Mouse (Mus musculus): ENCODE data around the gene Mfap4.

The Mfap4 gene

DNA sequence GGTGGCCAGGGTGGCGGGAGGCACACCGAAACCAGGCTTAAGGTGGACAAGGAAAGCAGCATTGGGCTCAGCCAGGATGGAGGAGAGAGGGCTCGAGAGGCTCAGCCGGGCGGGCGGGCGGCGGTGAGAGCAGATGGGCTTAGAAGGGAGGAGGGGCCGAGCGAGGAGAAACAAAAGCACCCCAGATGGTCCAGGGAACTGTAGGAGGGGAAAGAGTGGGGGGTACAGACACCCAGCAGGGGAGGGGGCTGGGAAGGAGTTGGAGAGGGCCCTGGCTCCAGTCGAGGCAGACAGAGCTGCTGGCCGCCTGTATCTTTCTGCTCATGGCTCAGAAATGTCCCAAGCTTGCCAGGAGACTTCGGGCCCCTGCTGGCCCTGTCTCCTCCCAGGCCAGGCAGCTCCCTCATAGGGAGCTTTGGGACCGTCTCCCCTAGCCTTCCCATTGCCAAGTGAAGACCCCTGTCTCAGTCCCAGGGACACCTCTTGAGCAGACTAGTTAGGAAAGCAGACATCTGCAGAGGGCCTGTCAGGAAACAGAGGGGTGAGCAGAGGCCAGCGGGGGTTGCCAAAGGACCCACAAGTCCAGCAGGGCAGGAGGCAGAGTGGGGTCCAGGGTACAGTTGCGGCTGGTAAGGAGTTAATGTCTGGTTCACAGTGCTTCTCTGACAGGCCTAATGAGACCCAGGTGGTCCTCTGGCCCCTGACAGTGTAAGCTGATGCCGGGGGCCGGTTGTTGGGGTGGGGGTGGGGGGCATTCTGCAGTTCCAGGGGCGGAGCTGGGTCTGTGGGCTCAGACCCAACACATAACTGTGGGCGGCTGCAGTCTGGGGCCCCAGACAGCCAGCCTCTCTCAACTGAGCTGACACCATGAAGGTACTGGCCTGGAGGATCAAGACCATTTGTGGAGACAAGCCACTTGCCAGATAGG is at the start of gene Mfap4:
TSS of gene Mfap4 (plus strand) at position 819 of the 928 bp plus-strand sequence.
- DNase-seq (ENCODE audit: low spot score in 2 of 2): no peak

DNA sequence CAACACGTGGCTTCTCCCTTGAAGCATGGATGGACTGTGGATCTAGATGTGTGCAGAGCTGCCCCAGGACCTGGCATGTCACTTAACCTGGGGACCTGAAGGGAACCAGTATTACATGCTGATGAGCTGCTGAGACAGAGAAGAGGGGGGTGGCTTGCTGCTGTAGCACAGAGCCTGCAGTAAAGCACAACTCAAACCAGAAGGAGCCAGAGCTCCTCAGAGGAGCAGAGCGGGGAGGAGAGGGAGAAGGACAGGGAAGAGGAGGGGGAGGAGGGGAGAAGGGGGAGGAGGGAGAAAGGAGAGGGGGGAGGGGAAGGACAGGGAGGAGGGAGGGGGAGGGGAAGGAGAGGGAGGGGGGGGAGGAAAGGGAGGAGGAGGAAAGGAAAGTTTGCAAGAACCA is 48.9 kb upstream of the Mfap4 start:
- no peak for DNase-seq (ENCODE audit: low spot score in 2 of 2)

DNA sequence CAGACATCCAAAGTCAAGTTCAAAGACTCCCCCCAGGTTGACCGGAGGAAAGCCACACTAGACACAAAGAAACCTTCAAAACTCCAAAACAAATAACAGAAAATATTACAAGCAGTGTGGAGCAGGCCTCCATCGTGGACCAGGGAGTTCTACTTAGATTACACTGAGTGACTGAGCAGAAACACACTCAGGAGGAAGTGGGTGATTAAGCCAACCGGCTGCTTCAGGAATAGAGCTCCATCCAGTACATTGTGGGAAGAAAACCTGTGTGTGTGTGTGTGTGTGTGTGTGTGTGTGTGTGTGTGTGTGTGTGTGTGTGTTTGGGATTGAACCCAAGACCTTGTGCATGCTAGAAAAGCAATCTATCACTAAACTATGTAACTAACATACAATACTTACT is 46.1 kb upstream of the Mfap4 start:
- no peak for DNase-seq (ENCODE audit: low spot score in 2 of 2)

DNA sequence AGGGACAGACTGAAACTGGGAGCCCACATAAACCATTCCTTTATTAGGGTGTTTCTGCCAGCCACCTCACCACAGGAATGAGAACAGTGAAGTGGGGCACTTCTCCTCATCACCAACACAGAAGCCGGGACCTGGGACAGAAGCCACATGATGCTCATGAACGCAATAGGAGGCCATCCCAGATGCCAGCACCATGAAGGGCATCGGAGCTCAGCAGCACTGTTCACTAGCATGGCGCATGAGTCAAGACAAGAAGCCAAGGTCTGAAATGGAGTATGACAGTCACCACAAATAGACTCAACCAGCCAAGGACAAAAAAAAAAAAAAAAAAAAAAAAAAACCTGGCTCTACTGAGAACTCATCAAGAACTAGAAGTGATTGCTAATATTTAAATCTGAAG is 44.8 kb upstream of the Mfap4 start:
- DNase-seq (ENCODE audit: low spot score in 2 of 2): no peak

DNA sequence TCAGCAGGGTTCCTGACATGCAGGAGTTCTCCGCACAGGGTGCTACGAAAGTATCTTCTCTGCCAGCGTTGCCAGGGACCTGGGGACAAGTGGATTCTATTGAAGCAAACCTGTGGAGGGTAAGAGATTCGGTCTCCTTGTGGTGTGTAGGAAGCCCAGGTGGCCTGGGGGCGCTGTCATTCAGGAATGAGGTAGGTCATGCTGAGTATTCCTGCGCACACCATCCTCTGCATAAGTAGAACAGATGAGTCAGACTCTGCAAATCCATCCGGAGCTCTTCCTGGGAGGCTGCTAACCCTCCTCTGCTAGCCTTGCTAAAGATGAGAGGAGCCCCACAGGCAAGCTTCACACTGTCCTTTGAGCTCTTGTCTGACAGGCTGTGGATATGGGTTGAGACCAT is 43.6 kb upstream of the Mfap4 start:
- no peak for DNase-seq (ENCODE audit: low spot score in 2 of 2)

DNA sequence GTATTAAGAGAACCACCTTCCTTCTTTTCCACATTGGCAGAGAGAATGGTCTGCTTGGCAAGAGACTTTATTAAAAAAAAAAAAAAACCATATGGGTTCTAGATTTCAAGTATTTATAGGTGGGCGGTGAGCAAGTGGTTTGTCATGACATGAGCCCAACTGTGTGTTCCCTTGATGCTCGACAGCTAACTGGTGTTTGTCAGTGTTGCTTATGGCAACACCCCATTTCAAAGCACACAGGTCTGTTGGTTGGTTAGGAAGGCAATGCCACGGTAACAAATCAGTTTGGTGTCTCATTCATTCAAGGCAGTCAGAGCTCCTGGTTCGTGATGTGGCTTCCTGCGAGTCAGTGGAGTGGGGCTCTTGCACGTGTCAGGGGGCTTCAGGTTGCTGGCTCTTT is 41.4 kb upstream of the Mfap4 start:
- DNase-seq (ENCODE audit: low spot score in 2 of 2): no peak

DNA sequence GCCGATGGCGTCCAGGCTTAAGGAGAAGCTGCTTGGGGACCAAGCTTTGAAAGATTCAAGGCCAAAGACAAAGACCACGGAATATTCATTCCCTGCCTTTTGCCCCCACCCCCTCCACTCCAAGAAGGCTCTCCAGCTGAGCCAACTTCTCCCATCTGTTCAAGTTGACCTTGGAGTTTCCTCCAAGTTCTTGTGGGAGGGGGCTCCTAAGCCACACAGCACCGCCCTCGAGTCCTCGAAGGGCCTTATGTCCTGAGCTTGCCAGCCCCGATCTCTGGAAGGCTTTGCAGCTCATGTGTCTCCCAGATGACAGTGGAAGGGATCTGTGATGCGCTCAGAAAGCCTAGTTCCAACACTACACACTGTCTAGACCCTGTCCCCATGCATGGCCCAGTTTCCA is 37.9 kb upstream of the Mfap4 start:
- no peak for DNase-seq (ENCODE audit: low spot score in 2 of 2)

DNA sequence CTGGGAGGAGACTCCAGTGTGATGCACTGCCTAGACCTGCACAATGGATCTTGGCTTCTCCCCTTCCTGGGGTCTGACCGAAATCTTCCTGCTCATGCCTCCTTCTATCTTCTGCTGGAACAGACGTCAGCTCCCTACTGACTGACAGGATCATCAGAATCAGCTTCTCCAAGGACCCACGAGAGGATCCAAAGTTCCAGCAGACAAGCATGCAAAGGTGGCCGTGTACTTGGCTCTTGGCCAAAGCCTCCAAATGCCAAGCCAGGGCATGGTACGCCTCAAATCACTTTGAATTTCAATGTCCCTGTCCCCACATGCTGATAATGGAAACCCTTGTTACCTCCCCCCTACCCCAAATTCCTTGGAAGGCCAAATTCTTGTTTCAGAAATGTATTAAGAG is 37.2 kb upstream of the Mfap4 start:
- DNase-seq (ENCODE audit: low spot score in 2 of 2): no peak

DNA sequence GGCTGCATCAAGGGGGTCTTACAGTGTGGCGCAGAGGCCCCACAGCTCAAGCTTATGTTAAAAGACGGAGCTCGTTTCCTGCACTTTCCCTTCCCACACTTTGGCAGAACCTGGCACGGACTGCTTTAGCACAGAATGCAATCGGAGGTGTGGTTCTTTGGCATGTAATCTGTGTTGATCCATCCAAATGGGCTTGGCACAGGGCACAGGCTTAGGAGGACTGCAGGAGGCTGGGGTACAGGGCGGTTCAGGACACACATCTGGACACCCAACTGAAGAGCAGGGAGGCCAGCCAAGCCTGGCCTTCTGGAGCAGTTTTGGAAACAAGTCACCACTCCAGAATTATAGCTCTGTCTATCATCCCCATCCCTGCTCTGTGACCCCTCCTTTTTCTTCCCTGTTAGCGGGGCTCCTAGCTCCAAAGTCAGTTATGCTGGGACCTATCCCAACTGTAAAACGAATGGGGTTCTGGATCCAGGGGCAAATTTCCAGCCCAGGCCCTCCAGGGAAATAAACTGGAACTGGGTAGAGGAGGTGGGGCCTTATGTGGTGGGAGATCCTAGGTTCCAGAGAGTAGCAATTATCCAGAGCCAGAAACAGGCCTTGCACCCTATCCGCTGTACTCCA is 36.5 kb upstream of the Mfap4 start:
- DNase-seq (ENCODE audit: low spot score in 2 of 2): no peak

DNA sequence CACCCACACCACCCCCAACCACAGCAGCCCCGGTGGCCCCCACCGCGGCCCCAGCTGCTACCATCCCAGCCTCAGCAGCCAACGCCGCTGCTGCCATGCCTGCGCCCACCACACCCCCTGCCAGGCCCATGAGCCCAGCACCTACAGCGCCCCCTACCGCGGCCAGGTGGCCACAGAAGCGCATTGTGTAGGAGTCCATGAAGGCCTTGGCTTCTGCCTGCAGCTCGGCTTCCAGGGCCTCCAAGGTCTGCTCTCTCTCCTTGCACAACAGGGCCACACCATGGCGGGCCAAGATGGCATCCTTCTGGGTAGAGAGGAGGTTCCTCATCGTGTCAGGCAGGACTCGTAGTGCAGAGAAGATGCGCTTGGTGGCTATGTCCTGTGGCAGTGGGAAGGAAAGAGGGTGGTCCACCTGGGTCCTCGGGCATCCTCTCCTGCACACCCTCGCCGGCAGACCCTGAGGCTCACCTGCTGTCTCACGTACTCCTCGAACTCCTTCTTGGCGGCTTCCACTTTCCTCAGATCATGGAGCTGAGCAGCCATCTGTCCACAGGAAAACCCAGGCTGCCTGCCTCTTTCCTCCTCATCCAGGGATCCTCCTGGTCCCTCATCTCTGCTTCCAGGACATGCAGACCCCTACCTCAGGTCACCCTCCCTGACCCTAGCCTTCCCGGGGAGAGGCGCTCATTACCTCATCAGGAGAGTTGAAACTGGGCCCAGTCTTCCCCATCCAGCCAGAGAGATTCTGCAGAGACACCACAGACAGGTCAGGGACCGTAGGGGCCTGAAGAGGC is 35.5 kb upstream of the Mfap4 start:
- no peak for DNase-seq (ENCODE audit: low spot score in 2 of 2)

DNA sequence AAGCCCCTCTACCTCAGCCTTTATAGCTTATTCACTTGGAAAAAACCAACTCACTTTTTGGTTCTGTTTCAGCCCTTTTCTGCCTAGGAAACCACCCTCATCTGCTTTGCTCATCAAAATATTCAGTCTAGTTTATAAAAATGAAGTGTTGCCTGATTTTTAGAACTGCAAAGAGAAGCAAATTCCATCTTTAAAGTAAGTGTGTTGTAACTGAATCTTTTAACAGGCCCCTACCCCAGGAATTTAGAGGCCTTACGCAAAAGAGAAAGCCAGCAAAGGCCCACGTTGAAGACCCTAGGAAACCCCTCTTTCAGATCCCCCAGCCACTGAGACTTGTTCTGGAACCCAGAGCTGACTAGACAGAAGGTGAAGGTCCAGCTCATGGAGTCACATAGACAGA is 21.2 kb upstream of the Mfap4 start:
- no peak for DNase-seq (ENCODE audit: low spot score in 2 of 2)

DNA sequence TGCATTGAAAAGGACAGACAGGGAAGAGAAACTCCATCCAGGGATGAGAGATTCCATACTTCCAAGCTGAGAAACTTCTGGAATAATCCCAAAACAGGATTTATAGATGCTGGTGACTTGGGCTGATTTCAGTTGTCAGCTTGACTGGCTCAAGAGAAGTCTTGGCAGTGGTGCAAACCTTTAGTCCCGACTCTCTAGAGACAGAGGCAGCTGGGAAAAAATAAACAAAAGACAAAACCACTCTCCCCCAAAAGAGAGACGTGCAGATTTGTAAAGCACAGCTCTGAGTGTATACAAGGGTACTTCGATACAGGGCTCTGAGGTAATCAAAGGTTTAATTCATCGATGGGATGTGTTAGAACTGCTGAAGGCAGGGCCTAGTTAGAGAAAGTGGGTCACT is 19.8 kb upstream of the Mfap4 start:
- no peak for DNase-seq (ENCODE audit: low spot score in 2 of 2)

DNA sequence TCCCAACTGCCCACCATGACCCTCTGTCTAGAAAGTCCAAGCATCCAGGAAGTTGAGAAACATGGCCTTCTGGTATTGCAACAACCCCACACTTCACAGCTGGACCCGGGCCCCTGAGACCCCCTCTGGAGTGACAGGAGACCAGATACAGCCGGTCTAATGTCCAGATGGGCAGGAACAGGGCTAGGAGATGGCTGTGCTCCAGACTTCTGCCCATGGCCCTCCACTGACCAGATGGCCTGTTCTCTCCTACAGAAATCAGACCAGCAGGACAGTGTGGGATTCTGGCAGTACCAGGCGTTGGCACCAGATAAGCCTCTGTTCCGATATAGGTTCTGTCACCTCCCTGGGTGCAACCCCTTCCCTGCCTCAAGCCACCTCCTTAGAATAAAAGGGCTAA is 16.7 kb upstream of the Mfap4 start:
- no peak for DNase-seq (ENCODE audit: low spot score in 2 of 2)

DNA sequence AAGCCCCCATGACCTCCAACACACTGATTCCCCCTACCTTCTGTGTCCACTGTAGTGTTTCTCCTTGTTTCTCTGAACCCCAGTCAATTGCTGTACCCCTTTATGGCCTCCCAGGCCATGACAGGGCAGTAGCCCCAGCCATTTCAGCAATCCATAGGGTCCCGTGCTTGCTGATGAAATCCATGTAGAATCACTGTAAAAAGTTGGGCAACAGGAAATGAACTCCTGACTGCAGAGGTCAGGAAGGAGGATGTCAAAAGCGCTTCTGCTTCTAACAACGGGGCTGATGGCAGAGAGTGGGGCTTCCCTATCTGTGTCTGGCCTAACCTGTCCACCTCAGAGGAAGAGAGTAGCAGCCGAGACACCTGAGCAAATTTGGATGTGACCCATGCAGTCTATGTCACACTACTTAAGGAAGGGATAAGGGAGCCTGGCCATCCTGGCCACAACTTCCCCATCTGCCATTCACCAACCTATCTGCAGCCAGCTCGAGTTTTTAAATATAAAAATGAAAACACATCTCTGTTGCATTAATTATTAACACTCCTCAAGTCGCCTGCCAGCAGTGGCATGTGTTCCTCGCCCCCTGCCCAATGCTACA is 15.8 kb upstream of the Mfap4 start:
- DNase-seq (ENCODE audit: low spot score in 2 of 2): no peak

DNA sequence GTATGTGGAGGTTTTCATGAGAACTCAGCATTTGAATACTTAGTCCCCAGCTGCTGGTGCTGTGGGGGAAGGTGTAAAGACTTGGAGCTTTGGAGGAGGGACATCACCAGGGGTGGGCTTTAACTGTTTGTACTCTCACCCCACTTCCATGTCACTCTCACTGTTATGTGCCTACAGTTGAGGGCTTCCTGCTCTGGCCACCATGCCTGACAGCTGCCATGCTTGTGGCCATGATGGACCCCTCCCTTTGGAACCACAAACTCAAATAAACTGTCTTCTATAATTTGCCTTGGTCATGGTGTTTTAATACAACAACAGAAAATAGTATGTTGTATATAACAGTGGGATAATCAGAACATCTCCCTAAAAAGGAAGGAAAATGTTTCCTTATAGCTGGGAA is 14.4 kb upstream of the Mfap4 start:
- DNase-seq (ENCODE audit: low spot score in 2 of 2): no peak

DNA sequence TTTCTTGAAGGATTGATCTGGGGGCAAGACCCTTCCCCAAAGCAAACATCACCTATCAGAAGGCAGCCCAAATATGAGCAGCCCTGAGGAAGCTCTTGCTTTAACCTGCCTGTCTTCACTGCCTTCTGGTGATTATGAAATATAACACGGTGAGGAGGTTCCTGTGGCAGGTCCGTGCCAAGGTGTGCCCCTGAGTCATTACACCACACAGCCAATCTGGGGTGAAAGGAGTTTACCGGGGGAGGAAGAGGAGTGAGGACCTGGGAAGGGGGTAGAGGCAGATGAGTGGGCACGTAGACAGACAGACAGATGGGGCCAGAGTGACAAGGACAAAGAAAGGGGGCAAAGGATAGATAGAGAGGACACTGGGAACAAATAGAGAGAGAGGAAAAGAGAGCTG is 11.6 kb upstream of the Mfap4 start:
- no peak for DNase-seq (ENCODE audit: low spot score in 2 of 2)

DNA sequence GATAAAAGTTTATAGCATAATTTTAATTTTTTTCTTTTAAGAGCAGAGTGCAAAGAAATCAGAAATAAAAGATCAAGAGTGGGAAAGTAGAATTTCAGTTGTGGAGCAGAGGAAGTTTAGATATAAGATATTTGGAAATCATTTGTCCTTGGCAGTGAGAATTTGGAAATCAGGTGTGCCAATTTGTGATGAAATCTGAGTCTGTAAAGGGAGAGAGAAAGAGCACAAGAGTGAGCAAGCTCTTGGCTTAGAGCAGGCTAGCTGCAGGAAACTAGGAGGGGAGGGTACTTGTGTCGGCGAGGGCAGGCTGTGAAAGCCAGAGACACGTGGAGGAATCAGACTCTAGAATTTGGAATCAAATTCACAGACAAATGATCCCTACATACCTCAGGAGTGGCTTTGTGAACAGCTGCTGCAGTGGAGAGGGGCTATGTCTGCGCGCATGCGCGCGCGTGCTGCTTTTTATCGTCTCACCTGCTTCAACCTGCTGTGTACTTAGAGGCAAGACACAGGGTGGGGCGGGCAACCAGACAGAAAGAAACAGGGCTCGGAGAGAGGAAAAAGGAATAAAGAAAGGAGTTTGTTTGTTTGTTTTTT is 8.3 kb upstream of the Mfap4 start:
- peak in 1 of 2 experiments; percentile 28 for DNase-seq (ENCODE audit: low spot score in 2 of 2)

DNA sequence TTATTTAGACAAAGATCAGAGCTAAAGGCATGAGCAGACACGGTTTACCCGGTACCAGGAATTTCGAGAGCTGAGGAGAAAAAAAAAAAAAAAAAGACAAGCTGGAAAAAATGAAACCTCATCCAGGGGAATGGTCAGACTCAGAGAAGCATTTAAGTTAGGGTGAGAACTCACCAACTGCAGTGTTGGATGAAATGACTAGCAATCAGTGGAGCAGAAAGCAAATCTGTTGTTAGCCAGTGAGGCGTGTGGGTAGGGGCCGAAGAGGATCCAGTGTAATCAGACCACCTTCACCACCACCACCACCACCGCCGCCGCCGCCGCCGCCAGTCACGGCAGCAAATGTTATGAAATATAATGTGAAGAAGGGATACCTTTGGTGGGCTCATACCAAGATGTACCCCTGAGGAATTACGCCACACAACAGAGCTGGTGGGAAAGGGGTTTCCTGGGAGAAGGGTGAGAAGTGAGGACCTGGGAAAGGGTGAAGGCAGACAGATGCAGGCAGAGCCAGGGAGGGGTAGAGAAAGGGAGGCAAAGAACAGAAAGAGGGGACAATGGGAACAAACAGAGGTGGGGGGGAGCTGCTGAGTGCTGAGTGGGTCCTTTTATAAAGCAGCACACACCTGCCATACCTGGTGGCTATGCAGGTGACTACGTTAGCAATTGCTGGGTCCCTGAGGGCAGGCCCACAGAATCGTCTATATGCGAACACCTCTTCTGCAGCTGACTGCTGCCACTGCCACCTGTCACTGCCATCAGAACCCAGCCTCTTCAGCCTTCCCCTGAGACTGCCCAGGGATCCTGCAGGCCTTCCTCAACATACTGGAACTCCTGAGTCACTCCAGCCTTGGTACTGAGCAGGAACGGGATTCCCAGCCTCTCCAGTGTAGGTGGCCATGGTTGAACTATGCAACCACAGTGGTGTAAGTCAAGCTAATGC is 7.4 kb upstream of the Mfap4 start:
- DNase-seq (ENCODE audit: low spot score in 2 of 2): no peak

DNA sequence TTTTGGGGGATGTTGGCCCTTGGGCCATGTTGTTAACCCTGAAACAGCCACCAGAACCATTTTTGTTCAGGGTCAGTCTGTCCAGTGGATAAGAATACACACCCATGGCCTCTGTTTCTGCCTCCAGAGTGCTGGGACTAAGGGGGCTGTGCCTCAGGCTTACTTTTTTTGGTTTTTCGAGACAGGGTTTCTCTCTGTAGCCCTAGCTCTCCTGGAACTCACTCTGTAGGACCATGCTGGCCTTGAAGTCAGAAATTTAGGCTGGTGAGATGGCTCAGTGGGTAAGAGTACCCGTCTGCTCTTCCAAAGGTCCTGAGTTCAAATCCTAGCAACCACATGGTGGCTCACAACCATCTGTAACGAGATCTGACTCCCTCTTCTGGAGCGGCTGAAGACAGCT is 6.4 kb upstream of the Mfap4 start:
- no peak for DNase-seq (ENCODE audit: low spot score in 2 of 2)

DNA sequence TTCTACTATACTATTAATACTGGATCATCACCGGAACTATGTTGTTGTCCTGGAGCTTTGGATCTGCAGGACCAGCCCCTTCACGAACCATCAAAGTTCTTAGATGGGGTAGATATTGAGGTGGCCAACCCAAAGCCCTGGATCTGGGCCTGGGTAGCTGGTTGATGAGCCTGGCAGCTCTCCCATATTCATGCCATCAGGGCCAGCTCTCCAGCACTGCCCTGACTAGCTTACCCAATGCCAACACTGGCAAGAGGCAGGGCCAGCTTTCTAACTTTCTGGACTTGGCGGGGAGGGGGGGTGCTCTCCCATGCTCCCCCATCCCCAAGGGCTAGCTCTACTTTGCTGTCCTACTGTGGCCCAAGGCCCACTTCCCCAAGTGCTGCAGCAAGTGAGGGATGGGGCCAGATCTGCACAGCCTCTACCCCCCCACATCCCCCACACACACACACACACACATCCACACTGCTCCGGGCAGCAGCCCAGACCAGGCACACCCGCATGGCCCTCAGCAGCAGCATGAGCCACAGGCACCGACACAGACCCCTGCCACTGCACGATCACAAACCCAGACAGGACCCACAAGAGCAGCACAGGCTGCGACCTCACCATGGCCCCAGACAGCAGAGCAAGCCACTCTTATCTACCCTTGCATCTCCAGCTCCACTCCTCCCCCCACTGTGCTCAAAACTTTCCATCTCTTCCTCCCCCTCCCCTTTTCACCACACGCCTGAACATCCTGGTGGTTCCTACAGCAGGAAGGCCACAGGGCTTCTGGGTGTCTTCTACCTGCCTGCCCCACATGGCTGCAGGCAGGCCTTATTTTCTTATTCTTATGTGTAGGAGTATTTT is 3.8 kb upstream of the Mfap4 start:
- DNase-seq (ENCODE audit: low spot score in 2 of 2): no peak
